Mouse (Mus musculus): ENCODE measurements at regions not wholly inside any gene's neighbourhood (a gene's known extent, or its start where the extent isn't known, plus 50 kb on each side); places are given as distances from the start of the nearest gene placed in this dataset.

DNA sequence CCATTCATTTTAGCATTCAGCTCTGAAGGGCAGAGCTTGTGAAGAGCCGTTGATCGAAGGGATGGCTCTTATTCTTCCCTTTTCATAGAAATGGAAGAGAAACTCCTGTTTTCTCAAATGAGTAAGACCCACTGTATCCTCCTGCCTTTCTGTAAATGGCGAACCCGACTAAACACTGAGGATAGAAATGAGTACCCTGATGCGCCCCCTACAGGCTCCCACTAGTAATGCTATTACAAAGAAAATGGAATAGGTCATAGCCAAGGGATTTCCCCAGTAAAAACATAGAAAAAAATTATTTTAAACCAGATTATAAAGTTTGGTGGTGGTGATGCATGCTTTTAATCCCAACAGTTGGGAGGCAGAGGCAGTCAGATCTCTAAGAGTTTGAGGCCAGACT, 162.1 kb downstream of the Etnk1 start:
- TF ChIP-seq EP300 (IDR thresholded peaks at IDR 0.05; ENCODE audit: low read depth) (no peak), CTCF (IDR thresholded peaks at IDR 0.05; ENCODE audit: low read depth) (peak; percentile 31)
- Histone ChIP-seq H3K4me1 (ENCODE audit: insufficient read depth) (no peaks in the 10 kb centered on the region), H3K27ac (ENCODE audit: low read depth) (no peak overlapping the region), H3K4me3 (ENCODE audit: low read depth, low read length) (no peak overlapping the region), H3K4me2 (ENCODE audit: low read depth, low read length) (no peak overlapping the region), H3K27me3 (ENCODE audit: insufficient read depth, low read length) (no peaks in the 10 kb centered on the region), H3K36me3 (replicated peaks; ENCODE audit: insufficient read depth, low read length) (no peaks in the 10 kb centered on the region), H3K9ac (replicated peaks) (no peak overlapping the region), H3K9me3 (ENCODE audit: low read length) (no peaks in the 10 kb centered on the region)
- WGBS (ENCODE audit: insufficient replicate concordance), result 72% methylated on average over 5 of the region's 5 CpGs
- ATAC-seq, result no peak
- no peak for DNase-seq

DNA sequence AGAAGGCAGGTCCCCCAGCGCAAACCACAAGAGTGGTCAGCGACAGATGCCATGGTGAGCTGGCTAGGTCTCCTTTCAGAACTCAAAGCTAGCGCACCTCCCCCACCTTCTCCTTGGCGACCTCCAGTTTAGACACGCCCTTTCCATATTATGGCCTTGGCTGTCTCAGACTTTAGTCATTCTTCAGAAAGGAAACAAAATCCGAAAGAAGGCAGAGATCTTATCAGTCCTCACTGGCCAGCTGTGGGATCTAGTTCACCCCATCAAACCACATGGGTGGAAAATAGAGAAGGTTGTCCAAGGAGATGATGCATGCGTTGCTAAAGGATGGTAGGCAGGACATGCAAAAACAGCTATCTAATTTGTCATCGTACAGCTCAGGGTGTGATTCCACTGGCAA, 166.5 kb downstream of the Etnk1 start:
- no peak for ATAC-seq
- no peaks in the 10 kb centered on the region for H3K27me3 ChIP-seq (ENCODE audit: insufficient read depth, low read length)
- H3K4me3 ChIP-seq (ENCODE audit: low read depth, low read length), result no peak overlapping the region
- H3K4me2 ChIP-seq (ENCODE audit: low read depth, low read length), result no peak overlapping the region
- no peak overlapping the region for H3K9ac ChIP-seq (replicated peaks)
- no peaks in the 10 kb centered on the region for H3K36me3 ChIP-seq (replicated peaks; ENCODE audit: insufficient read depth, low read length)
- H3K4me1 ChIP-seq (ENCODE audit: insufficient read depth), result no peaks in the 10 kb centered on the region
- TF ChIP-seq CTCF (IDR thresholded peaks at IDR 0.05; ENCODE audit: low read depth) (no peak), EP300 (IDR thresholded peaks at IDR 0.05; ENCODE audit: low read depth) (no peak)
- WGBS (ENCODE audit: insufficient replicate concordance), result 74% methylated on average over 8 of the region's 8 CpGs
- H3K9me3 ChIP-seq (ENCODE audit: low read length), result no peaks in the 10 kb centered on the region
- no peak overlapping the region for H3K27ac ChIP-seq (ENCODE audit: low read depth)
- no peak for DNase-seq

DNA sequence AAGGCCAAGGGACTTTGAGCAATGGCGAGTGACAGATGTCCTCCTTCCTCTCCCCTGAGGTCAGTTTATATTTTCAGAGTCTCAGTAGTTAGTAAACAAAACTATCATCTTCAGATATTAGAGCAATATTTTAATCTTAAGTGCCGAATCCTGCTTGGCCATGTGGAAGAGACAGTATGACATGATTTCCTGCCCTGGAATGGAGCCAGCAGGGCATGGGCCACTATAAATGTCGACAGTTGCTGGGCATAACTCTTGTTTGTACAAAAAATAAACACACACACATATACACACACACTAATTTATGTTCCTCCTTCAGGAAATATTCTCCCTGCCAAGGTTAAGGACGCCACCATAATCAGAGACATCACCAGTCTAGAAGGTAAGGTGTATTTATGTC, 169.6 kb downstream of the Etnk1 start:
- TF ChIP-seq CTCF (IDR thresholded peaks at IDR 0.05; ENCODE audit: low read depth) (no peak), EP300 (IDR thresholded peaks at IDR 0.05; ENCODE audit: low read depth) (no peak)
- no peak overlapping the region for H3K4me2 ChIP-seq (ENCODE audit: low read depth, low read length)
- no peaks in the 10 kb centered on the region for H3K9me3 ChIP-seq (ENCODE audit: low read length)
- no peaks in the 10 kb centered on the region for H3K4me1 ChIP-seq (ENCODE audit: insufficient read depth)
- no peaks in the 10 kb centered on the region for H3K27me3 ChIP-seq (ENCODE audit: insufficient read depth, low read length)
- no peak overlapping the region for H3K9ac ChIP-seq (replicated peaks)
- ATAC-seq (no peak), DNase-seq (no peak)
- WGBS (ENCODE audit: insufficient replicate concordance), result 55% methylated on average over 4 of the region's 4 CpGs
- no peaks in the 10 kb centered on the region for H3K36me3 ChIP-seq (replicated peaks; ENCODE audit: insufficient read depth, low read length)
- H3K27ac ChIP-seq (ENCODE audit: low read depth), result no peak overlapping the region
- H3K4me3 ChIP-seq (ENCODE audit: low read depth, low read length), result no peak overlapping the region

DNA sequence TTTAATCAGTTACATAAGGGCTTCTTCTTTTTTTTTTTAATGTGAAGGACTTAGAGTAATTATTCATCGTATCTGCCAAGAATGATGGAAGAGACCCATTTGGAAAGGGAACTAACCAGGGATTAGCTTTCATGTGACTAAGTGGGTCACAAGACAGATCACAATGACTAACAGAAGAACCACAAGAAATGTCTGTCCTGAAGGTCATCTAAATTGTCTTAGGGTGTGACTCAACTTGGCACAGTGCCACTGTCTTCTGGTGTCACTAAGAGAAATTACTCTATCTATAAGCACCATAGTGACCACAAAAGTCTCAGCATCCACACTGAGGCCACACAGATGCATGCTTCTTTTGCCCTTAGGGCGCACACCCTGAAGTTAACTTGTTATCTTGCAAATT, 182.0 kb downstream of the Etnk1 start:
- ATAC-seq (no peak), DNase-seq (no peak)
- H3K27me3 ChIP-seq (ENCODE audit: insufficient read depth, low read length), result no peaks in the 10 kb centered on the region
- TF ChIP-seq CTCF (IDR thresholded peaks at IDR 0.05; ENCODE audit: low read depth) (no peak), EP300 (IDR thresholded peaks at IDR 0.05; ENCODE audit: low read depth) (no peak)
- H3K36me3 ChIP-seq (replicated peaks; ENCODE audit: insufficient read depth, low read length), result no peaks in the 10 kb centered on the region
- H3K27ac ChIP-seq (ENCODE audit: low read depth), result no peak overlapping the region
- H3K9ac ChIP-seq (replicated peaks), result no peak overlapping the region
- no peak overlapping the region for H3K4me2 ChIP-seq (ENCODE audit: low read depth, low read length)
- H3K4me3 ChIP-seq (ENCODE audit: low read depth, low read length), result no peak overlapping the region
- no peaks in the 10 kb centered on the region for H3K9me3 ChIP-seq (ENCODE audit: low read length)
- WGBS (ENCODE audit: insufficient replicate concordance), result 81% methylated on average over 2 of the region's 2 CpGs
- no peaks in the 10 kb centered on the region for H3K4me1 ChIP-seq (ENCODE audit: insufficient read depth)

DNA sequence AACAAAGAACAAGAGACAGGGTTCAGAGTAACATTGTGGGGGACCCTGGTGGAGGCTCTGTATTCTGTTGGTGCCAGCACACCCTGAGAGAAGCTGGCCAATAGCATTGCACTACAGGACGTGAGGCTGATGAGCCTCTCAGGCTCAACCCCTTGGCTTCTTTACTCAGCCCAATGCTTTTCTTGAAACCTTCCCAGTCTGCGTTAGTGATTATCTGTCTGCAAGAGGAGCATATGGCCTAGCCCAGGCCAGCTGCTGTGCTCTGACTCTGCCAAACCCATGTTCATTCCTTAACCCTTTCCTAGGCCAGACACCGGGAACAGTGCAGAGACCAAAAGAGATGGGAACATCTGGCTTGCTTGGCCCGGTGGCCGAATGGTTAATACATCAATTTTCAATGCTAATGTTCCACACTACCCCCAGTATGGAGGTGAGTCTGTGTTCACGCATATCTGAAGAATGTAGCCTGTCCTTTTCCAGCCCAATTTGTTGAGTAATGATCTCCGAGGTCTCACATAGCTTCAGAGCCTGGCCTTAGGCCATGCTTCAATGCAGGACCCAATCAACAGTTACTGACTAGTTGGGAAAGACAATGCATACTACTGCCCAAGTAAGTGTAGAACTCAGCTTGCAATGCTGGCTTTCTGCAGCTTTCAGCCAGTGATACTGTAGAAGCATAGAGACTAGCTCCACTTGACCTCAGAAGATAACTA, 192.5 kb downstream of the Etnk1 start:
- WGBS (ENCODE audit: insufficient replicate concordance), result 72% methylated on average over 7 of the region's 7 CpGs
- H3K27ac ChIP-seq (ENCODE audit: low read depth), result no peak overlapping the region
- DNase-seq (no peak), ATAC-seq (no peak)
- no peak for TF ChIP-seq CTCF (IDR thresholded peaks at IDR 0.05; ENCODE audit: low read depth)
- TF ChIP-seq EP300 (IDR thresholded peaks at IDR 0.05; ENCODE audit: low read depth), result no peak
- no peaks in the 10 kb centered on the region for H3K36me3 ChIP-seq (replicated peaks; ENCODE audit: insufficient read depth, low read length)
- H3K9me3 ChIP-seq (ENCODE audit: low read length), result no peaks in the 10 kb centered on the region
- no peak overlapping the region for H3K9ac ChIP-seq (replicated peaks)
- no peak overlapping the region for H3K4me3 ChIP-seq (ENCODE audit: low read depth, low read length)
- no peaks in the 10 kb centered on the region for H3K27me3 ChIP-seq (ENCODE audit: insufficient read depth, low read length)
- H3K4me2 ChIP-seq (ENCODE audit: low read depth, low read length), result no peak overlapping the region
- no peaks in the 10 kb centered on the region for H3K4me1 ChIP-seq (ENCODE audit: insufficient read depth)

DNA sequence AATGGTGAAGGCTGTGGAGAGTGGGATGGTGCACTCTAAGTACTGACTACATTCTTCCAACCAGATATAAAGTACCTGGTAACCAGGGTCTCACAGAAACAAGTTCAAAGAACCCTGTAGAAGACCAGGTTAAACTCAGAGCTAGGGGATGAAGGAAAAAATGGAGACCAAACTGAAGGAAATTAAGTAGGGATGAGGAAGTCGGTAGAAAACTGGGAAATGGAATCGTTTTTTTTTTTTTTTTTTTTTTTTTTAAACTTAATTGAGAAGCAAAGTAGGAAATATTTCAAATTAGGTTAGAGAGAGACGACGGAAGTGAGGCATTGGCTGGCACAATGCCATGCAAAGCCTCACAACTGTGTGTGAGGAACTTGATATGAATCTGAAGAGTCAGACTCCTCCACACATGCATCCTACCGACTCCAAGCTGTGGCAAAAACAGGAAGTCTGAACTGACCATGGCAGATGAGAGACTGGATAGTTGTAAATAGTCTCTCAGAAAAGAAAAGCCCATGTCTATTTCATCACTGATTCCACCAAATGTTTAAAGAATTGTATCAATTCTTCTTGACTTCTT, 194.2 kb downstream of the Etnk1 start:
- Histone ChIP-seq H3K36me3 (replicated peaks; ENCODE audit: insufficient read depth, low read length) (no peaks in the 10 kb centered on the region), H3K9me3 (ENCODE audit: low read length) (no peaks in the 10 kb centered on the region), H3K27ac (ENCODE audit: low read depth) (no peak overlapping the region), H3K4me3 (ENCODE audit: low read depth, low read length) (no peak overlapping the region), H3K4me2 (ENCODE audit: low read depth, low read length) (no peak overlapping the region), H3K4me1 (ENCODE audit: insufficient read depth) (no peaks in the 10 kb centered on the region), H3K9ac (replicated peaks) (no peak overlapping the region), H3K27me3 (ENCODE audit: insufficient read depth, low read length) (no peaks in the 10 kb centered on the region)
- DNase-seq, result no peak
- TF ChIP-seq EP300 (IDR thresholded peaks at IDR 0.05; ENCODE audit: low read depth), result no peak
- no peak for TF ChIP-seq CTCF (IDR thresholded peaks at IDR 0.05; ENCODE audit: low read depth)
- WGBS (ENCODE audit: insufficient replicate concordance), result 32% methylated on average over 5 of the region's 5 CpGs
- no peak for ATAC-seq

Measured in liver, postnatal 0 days (tissue).